Mouse (Mus musculus) megakaryocyte, embryonic 14.5 days (primary cell): ENCODE measurements around the gene Aldh3a2.
A peak's percentile ranks its signal among the peaks of the same experiment; 100 is the strongest.

Source experiments
- FLI1 ChIP-seq: IDR thresholded peaks from 2 replicates; pipeline ENCODE4 v1.6.1; 2012; ENCODE audit warnings: low read length, inconsistent platforms, mixed read lengths
- GATA1 ChIP-seq: IDR thresholded peaks from 3 replicates; pipeline ENCODE4 v1.6.1; 2012; ENCODE audit warnings: mixed read lengths, low read length, inconsistent platforms, borderline replicate concordance

DNA sequence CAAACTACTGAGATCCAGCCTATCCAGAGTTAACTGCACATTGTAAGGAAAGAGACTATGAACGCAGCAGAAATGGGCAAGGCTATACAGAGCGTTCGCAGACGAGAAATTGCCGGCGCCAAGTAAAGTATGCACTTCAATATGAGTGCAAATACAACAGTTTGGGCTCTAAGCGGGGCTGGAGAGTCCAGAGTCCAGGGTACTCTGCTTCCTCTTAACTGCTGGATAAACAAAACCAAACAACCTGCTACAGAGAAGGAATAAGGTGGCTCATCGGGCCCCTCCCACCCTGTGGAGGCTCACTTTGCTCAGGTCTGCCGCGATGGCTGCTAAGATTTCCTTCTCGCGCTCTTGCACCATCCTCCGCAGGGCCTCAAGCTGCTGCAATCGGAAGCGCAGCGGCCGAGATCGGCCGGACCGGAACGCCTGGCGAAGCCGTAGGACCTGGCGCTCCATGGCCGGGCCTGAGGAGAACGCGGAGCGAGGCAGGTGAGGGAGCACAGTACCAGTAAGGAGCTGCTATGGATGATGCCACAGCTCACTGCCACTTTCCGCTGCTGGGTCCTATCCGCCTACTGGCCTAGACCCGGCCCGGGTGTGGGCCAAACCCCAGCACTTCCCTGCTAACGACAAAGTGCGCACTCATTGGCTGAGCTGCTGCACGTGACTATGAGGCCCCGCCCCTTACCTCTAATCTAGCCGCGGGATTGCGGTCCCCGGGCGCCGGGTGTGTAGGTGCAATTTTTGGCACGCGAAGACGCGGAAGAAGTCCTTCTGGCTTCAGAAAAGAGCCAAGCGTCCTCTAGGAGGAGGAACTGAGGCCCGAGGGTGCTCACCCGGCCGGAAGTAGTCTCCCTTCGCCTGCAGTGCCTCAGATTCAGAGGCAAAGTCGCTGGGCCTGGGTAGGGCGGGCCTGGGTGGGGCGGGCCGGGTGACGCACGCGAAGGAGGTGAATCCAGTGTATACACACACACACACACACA is at the start of gene Aldh3a2:
- TF ChIP-seq FLI1: no peak
- TF ChIP-seq GATA1: peak; percentile 9; the same call in 1 of the 3 replicates
